Mouse (Mus musculus) heart, embryonic 14.5 days (tissue): ENCODE measurements around the gene Slc26a9. TPM values are rescaled to one million over a fixed set of nuclear protein-coding genes. Genes with fewer than 3 reads are reported as not detected.

Experiments used
- ATAC-seq: fragments of 200-750 bp; cut with Nextera tagmentation; 2 replicates; pipeline ENCODE4 v1.8.0; 2017; ENCODE audit warnings: low read depth, moderate TSS enrichment; ENCODE audit not compliant: insufficient number of reproducible peaks, insufficient read depth, low FRiP score
- H3K27ac ChIP-seq, 2 experiments: fragments of 200-500 bp in 1 of 2; fragments of 300-500 bp in 1 of 2; sonication (generic) in 1 of 2; replicated peaks in 1 of 2; 2 replicates each; pipeline ENCODE4 v1.5.1; 2012 to 2014; ENCODE audit warnings: low read depth in 2 of 2, low read length in 2 of 2, control low read depth in 1 of 2, mild to moderate bottlenecking in 1 of 2, mixed read lengths in 1 of 2; ENCODE audit not compliant: control insufficient read depth in 1 of 2, insufficient read depth in 1 of 2
- H3K27me3 ChIP-seq: fragments of 300-500 bp; sonication (generic); 2 replicates; pipeline ENCODE4 v1.6.1; 2014; ENCODE audit warnings: mild to moderate bottlenecking, low read length, control low read depth; ENCODE audit not compliant: control insufficient read depth, insufficient read depth
- H3K36me3 ChIP-seq: fragments of 300-500 bp; sonication (generic); 2 replicates; pipeline ENCODE4 v1.6.1; 2014; ENCODE audit warnings: mild to moderate bottlenecking, control low read depth, low read length, mixed read lengths; ENCODE audit not compliant: control insufficient read depth, insufficient read depth
- H3K4me1 ChIP-seq, 2 experiments: fragments of 200-500 bp in 1 of 2; fragments of 300-500 bp in 1 of 2; sonication (generic) in 1 of 2; 2 replicates each; pipeline ENCODE4 v1.6.1; 2012 to 2014; ENCODE audit warnings: low read length in 2 of 2, control low read depth in 1 of 2, mixed read lengths in 1 of 2; ENCODE audit not compliant: control insufficient read depth in 2 of 2, insufficient read depth in 2 of 2
- H3K4me2 ChIP-seq: fragments of 300-500 bp; sonication (generic); 2 replicates; pipeline ENCODE4 v1.6.1; 2014; ENCODE audit warnings: mild to moderate bottlenecking, low read length
- H3K4me3 ChIP-seq, 2 experiments: fragments of 200-500 bp in 1 of 2; fragments of 300-500 bp in 1 of 2; sonication (generic) in 1 of 2; 2 replicates each; pipeline ENCODE4 v1.5.1; 2012 to 2014; ENCODE audit warnings: low read length in 2 of 2, mild to moderate bottlenecking in 2 of 2, control low read depth in 1 of 2, low read depth in 1 of 2, moderate library complexity in 1 of 2; ENCODE audit not compliant: control insufficient read depth in 1 of 2, insufficient read depth in 1 of 2
- H3K9ac ChIP-seq: fragments of 300-500 bp; sonication (generic); 2 replicates; pipeline ENCODE4 v1.6.1; 2014; ENCODE audit warnings: mild to moderate bottlenecking, low read length
- H3K9me3 ChIP-seq: fragments of 300-500 bp; sonication (generic); 2 replicates; pipeline ENCODE4 v1.6.1; 2016; ENCODE audit warnings: low read length, control low read depth; ENCODE audit not compliant: control insufficient read depth
- WGBS: fragments of 180-500 bp; shearing (Covaris S2); extraction: QIAGEN DNeasy Blood & Tissue Kit; methylation state at CpG from one replicate; pipeline ENCODE4 v1.1.7; 2014; 5-methylcytosine and 5-hydroxymethylcytosine counted together
- polyA plus RNA-seq: library from polyadenylated mRNA; unstranded; fragments of >200 nt; fragmentation: Nextera tagmentation; extraction: Ambion mirVana; gene quantifications from 2 replicates; pipeline ENCODE4 v1.2.1, GENCODE M21; 2014

The Slc26a9 gene
- polyA plus RNA-seq, 1 experiment from 2014 or later = 0.23 TPM

DNA sequence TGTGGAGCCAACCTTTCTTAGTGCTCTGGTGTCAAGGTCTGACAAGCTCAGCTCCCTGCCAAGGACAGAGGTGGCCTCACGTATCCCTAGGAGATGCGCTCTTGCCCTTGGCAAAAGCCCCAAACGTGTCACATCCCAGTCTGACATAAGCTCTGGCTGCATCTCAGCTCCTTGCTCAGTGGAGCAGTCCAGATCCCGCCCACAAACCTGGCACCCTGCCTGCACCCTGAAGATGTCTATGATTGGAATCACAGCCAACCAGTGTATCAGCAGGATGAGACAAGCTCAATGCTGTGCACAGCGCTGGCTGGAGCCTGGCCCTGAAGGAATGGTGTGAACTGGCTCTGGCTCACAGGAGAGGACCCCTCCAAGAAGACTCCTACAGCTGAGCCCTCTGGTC, 6.6 kb upstream of the Slc26a9 start:
- Histone ChIP-seq H3K27me3 (no peaks in the 10 kb centered on the region), H3K27ac (peak overlapping the region in 1 of 2 experiments; percentile 66; a peak in 1 of 4 replicates)

DNA sequence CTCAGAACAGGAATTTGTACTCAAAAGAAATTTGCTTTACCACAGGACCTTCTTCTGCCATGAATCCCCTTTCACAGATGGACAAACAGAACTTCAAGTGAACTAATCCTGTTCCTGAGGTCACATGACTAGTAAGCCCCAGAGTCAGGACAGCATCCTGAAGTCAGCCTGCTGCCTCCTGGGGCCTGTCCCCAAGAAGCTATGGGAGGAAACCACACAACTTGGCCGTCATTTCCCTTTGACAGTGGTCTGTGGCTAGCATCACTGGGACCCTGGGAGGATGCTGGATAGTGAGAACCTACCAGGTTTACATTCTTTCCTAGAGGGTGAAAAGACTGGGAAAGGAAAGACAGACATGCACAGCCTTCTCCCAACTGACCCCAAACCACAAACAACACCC, 5.1 kb upstream of the Slc26a9 start:
- ATAC-seq = no peak
- H3K9me3 ChIP-seq = no peaks in the 10 kb centered on the region
- no peaks in the 10 kb centered on the region for H3K27me3 ChIP-seq
- no peak overlapping the region for H3K4me3 ChIP-seq
- WGBS = 67% methylated on average over 1 of the region's 1 CpGs
- H3K4me2 ChIP-seq = no peak overlapping the region
- H3K9ac ChIP-seq = no peak overlapping the region
- peaks cover 23% of the 10 kb centered on the region in 2 experiments for H3K4me1 ChIP-seq
- no peaks in the 10 kb centered on the region for H3K36me3 ChIP-seq
- no peak overlapping the region for H3K27ac ChIP-seq

More for the DNA sequence above, 6.6 kb upstream of the Slc26a9 start:
- WGBS = 65% methylated on average over 5 of the region's 5 CpGs
- ATAC-seq = peak; percentile 48
- H3K4me1 ChIP-seq = peaks cover 23 to 30% of the 10 kb centered on the region in 2 experiments
- no peak overlapping the region for H3K4me2 ChIP-seq
- no peak overlapping the region for H3K9ac ChIP-seq
- no peaks in the 10 kb centered on the region for H3K36me3 ChIP-seq
- H3K4me3 ChIP-seq = no peak overlapping the region
- no peaks in the 10 kb centered on the region for H3K9me3 ChIP-seq

DNA sequence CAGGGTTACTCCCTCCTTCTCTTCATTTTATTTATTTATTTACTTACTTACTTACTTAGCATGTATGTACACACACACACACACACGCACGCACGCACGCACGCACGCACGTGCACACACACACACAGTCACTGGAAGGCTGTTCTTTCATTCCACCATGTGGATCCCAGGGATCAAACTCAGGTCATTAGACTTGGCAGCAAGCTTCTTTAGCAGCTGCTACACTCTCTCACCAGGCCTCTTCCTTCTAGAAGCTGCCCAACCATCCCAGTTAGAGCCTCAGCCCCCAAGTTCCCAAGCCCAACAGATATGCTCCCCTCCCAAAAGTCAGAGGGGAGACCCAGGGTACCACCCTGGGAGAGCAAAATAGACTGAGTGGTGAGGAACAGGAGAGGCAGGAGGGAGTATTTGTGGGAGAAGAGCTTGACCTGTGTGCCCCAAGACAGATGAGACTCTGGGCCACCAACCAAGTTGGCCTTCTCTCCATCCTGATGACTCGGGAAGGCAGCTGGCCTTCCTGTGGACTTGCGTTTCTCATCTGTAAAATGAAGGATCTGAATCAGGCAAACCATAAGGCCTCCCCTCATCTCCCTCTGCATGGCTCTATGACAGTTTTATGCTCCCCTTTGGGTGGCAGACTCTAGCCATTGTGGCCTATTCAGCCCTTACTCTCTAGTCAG, 4.2 kb upstream of the Slc26a9 start:
- no peaks in the 10 kb centered on the region for H3K27me3 ChIP-seq
- H3K36me3 ChIP-seq = no peaks in the 10 kb centered on the region
- no peak overlapping the region for H3K27ac ChIP-seq
- H3K4me3 ChIP-seq = no peak overlapping the region
- no peaks in the 10 kb centered on the region for H3K9me3 ChIP-seq
- no peak for ATAC-seq
- no peak overlapping the region for H3K9ac ChIP-seq
- H3K4me2 ChIP-seq = no peak overlapping the region
- peaks cover 25 to 29% of the 10 kb centered on the region in 2 experiments for H3K4me1 ChIP-seq
- WGBS = 92% methylated on average over 9 of the region's 9 CpGs

DNA sequence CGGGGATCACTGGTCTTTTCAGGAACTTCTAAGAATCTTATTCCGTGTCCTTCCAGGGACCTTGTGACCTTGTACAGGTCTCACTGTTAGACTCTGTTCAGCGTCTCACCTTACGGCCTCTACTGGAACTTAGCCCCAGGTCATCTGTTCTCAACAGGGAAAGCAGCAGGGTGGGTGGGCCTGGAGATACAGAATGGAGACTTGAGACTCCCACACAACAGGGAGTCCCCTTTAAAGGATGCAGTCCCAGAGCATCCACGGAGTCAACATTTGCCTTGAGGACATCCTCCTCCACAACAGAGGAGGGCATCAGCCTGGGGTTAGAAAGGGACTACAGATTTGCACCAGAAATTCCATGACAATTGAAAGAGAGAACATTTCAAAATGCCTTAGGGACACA, 1.6 kb downstream of the Slc26a9 start:
- Histone ChIP-seq H3K27me3 (peaks cover 5% of the 10 kb centered on the region; the same call in 1 of the 2 replicates), H3K4me1 (peaks cover 11% of the 10 kb centered on the region in 2 experiments), H3K9ac (no peak overlapping the region), H3K4me2 (no peak overlapping the region), H3K27ac (no peak overlapping the region), H3K4me3 (no peak overlapping the region), H3K9me3 (no peaks in the 10 kb centered on the region), H3K36me3 (no peaks in the 10 kb centered on the region)
- no peak for ATAC-seq
- WGBS = 65% methylated on average over 5 of the region's 5 CpGs

DNA sequence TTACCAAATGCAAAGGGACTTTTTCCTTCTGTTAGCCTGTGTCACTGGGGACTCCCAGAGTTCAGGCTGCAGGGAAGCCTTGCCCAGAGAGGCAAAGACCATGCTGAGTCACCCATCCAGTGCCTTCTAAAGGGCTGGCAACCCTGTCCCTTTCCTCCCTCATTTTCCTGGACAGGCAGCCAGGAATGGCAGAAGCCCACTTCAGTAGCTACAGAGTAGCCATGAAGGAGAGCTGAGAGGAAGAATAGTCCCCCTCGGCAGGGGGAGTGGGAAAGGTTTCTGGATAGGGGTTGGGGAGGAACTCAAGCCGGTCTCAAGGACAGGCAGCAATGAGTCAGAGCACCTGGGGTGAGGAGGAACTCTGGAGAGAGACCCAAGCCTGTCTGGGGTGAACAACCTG, 3.9 kb downstream of the Slc26a9 start:
- H3K9ac ChIP-seq = no peak overlapping the region
- no peak for ATAC-seq
- no peak overlapping the region for H3K27ac ChIP-seq
- WGBS = 63% methylated on average over 2 of the region's 2 CpGs
- H3K4me3 ChIP-seq = no peak overlapping the region
- no peak overlapping the region for H3K4me2 ChIP-seq
- H3K27me3 ChIP-seq = peaks cover 5% of the 10 kb centered on the region; the same call in 1 of the 2 replicates
- peaks cover 15 to 23% of the 10 kb centered on the region in 2 experiments for H3K4me1 ChIP-seq
- no peaks in the 10 kb centered on the region for H3K9me3 ChIP-seq
- H3K36me3 ChIP-seq = no peaks in the 10 kb centered on the region

DNA sequence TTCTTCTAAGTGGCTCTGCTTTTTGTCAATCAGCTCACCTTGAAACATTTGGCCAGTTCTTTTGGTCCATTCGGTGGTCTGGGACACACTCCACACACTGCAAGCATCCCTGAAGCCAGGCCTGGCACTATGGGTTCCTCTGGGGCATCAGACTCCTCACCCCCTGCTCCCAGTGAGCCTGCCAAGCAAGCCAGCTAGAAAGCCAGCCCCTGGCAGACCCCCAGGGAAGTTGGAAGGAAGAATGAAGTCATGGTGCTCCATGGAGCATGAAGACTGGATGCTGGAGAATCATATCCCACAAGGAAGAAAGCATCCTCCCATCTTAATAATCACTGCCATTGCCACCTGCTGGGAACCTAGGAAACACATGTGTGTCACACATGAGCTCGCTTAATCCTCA, 4.8 kb downstream of the Slc26a9 start:
- 78% methylated on average over 2 of the region's 2 CpGs for WGBS
- no peaks in the 10 kb centered on the region for H3K36me3 ChIP-seq
- peaks cover 5% of the 10 kb centered on the region; the same call in 1 of the 2 replicates for H3K27me3 ChIP-seq
- no peak overlapping the region for H3K9ac ChIP-seq
- peaks cover 14 to 23% of the 10 kb centered on the region in 2 experiments for H3K4me1 ChIP-seq
- no peak overlapping the region for H3K4me2 ChIP-seq
- no peak overlapping the region for H3K4me3 ChIP-seq
- no peaks in the 10 kb centered on the region for H3K9me3 ChIP-seq
- ATAC-seq = no peak
- H3K27ac ChIP-seq = no peak overlapping the region

DNA sequence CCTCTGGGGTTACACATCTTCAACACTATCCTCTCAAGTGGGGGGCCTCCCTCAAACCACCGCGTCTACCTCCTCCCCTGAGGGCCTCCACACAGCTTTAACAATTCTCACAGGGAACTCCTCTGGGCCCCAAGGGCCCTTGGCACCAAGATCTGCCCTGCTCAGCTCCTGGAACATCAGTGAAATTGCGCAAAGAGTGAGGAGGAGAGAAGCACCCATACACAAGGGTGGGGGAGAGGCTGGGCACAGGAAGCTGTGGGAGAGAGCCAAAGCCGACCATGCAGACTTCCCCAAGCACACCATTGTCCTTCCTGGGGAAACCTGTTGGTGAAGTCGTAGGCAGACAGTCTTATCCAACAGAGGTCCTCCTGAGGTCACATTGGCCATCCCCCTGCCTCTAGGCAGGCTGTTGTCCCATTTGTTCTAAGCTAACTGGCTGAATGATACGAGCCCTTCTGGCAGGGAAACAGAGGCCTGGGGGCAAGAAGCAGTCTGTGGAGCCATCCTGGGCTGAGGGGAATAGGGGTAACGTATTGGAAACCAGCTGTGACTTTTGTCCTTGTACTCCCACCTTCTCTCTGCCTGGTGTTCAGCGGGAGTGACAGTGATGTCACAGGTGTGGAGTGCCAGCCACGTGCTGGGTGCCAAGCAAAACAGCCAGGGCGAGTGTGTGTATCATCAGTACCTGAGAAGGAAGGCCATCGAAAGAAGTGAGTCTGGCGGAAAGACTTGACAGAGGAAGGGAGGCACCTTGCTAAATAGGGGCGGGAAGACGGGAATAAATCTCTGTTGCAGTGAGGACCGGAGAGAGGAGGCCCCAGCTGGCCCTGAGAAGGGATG, 6.1 kb downstream of the Slc26a9 start:
- Histone ChIP-seq H3K9ac (no peak overlapping the region), H3K27me3 (peaks cover 5% of the 10 kb centered on the region; the same call in 1 of the 2 replicates), H3K4me1 (peaks cover 15 to 25% of the 10 kb centered on the region in 2 experiments), H3K4me2 (no peak overlapping the region), H3K9me3 (no peaks in the 10 kb centered on the region), H3K36me3 (no peaks in the 10 kb centered on the region), H3K4me3 (no peak overlapping the region), H3K27ac (no peak overlapping the region)
- ATAC-seq = no peak
- WGBS = 73% methylated on average over 15 of the region's 15 CpGs
